8 mouse cellular contexts compared by ENCODE assay signal in the genomic region with DNA sequence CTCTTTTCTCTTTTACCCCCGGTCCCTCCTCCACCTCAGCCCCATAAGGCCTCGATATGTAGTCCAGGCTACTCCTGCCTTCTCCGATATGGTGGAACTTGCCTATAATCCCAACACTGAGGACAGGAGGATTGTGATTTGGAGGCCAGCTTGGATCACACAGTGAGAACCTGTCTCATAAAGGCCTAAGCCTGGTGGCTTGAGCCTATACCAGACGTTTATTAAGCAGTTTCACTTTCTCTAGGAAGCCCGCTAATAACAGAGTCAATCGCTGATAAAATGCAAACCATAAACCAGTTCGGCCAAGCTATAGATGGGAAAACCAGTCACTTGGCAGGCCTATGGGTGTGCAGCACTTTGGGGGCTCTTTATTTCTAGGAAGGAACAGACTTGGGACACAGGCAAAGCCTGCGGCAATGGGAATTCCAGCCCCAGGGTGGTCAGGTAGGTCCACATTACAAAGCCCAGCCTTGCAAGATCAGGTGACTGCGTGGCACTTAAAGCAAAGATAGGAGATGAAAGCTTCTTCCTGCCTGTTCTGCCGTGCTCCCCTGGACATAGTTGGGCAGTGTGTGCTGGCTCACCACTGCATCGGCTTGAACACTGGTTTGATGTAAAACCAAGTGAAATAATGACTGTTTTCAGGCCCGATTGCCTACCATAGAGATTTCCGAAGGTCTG. TPM values are rescaled to one million over a fixed set of nuclear protein-coding genes. Genes with fewer than 3 reads are reported as not detected.
DNase-seq lines count a peak whose midpoint lies in the region; ATAC-seq and TF ChIP-seq lines count a peak whose summit lies in the region.

No protein-coding gene starts in this region.

- H3K4me1 ChIP-seq in kidney, embryonic 15.5 days = peaks cover 39% of the 10 kb centered on the region
- H3K4me1 ChIP-seq in bone marrow, adult 2 months (ENCODE audit: control insufficient read depth, insufficient read depth, low read length) = peaks cover 2% of the 10 kb centered on the region; the same call in 1 of the 2 replicates
- H3K4me1 ChIP-seq in hindbrain, embryonic 14.5 days (replicated peaks; ENCODE audit: control insufficient read depth, insufficient read depth, low read length) = peaks cover 11% of the 10 kb centered on the region; the same call in 1 of the 2 replicates
- H3K4me1 ChIP-seq in midbrain, embryonic 15.5 days = peaks cover 10% of the 10 kb centered on the region

- no peak for TF ChIP-seq CTCF in bone marrow, adult 2 months (IDR thresholded peaks at IDR 0.05; ENCODE audit: control insufficient read depth, insufficient read depth, low read length)

- no peak for TF ChIP-seq POLR2A in bone marrow, adult 2 months (IDR thresholded peaks at IDR 0.05; ENCODE audit: borderline replicate concordance, control insufficient read depth, low read depth, low read length)

- ATAC-seq in kidney, embryonic 15.5 days (replicated peaks; ENCODE audit: low FRiP score) = no peak
- ATAC-seq in hindbrain, embryonic 14.5 days (ENCODE audit: low FRiP score) = no peak
- no peak for ATAC-seq in midbrain, embryonic 15.5 days (replicated peaks)

- H3K9ac ChIP-seq in kidney, embryonic 15.5 days = peak overlapping the region; percentile 81; the same call in 1 of the 2 replicates
- H3K9ac ChIP-seq in hindbrain, embryonic 14.5 days = peak overlapping the region; percentile 90; the same call in 1 of the 2 replicates
- H3K9ac ChIP-seq in midbrain, embryonic 15.5 days = peak overlapping the region; percentile 69; the same call in 1 of the 2 replicates

- peak overlapping the region; percentile 94 for H3K4me3 ChIP-seq in kidney, embryonic 15.5 days (replicated peaks)
- peak overlapping the region; percentile 96 for H3K4me3 ChIP-seq in bone marrow, adult 2 months (replicated peaks; ENCODE audit: control insufficient read depth, low read depth, low read length)
- H3K4me3 ChIP-seq in hindbrain, embryonic 14.5 days (replicated peaks; ENCODE audit: low read length) = peak overlapping the region; percentile 91
- peak overlapping the region; percentile 81 for H3K4me3 ChIP-seq in midbrain, embryonic 15.5 days

- H3K4me2 ChIP-seq in kidney, embryonic 15.5 days = peak overlapping the region; percentile 89
- H3K4me2 ChIP-seq in hindbrain, embryonic 14.5 days (replicated peaks) = peak overlapping the region; percentile 63
- peak overlapping the region; percentile 73 for H3K4me2 ChIP-seq in midbrain, embryonic 15.5 days

- H3K9me3 ChIP-seq in kidney, embryonic 15.5 days (replicated peaks) = no peaks in the 10 kb centered on the region
- H3K9me3 ChIP-seq in hindbrain, embryonic 14.5 days (ENCODE audit: control insufficient read depth, low read length) = no peaks in the 10 kb centered on the region
- H3K9me3 ChIP-seq in midbrain, embryonic 15.5 days = no peaks in the 10 kb centered on the region

- 82% methylated on average over 13 of the region's 13 CpGs for WGBS in kidney, embryonic 15.5 days
- 23% methylated on average over 13 of the region's 13 CpGs for WGBS in bone marrow, adult 2 months
- WGBS in hindbrain, embryonic 14.5 days = 84% methylated on average over 13 of the region's 13 CpGs
- WGBS in midbrain, embryonic 15.5 days = 87% methylated on average over 13 of the region's 13 CpGs

- DNase-seq in kidney, adult 8-10 months = no peak
- DNase-seq in hindbrain, embryonic 14.5 days (ENCODE audit: low spot score) = no peak
- no peak for DNase-seq in embryo, embryonic 10 days (ENCODE audit: low spot score)
- no peak for DNase-seq in retina, embryonic 14.5 days (ENCODE audit: low spot score)
- DNase-seq in adrenal gland, postnatal 10 days = no peak

- H3K27me3 ChIP-seq in kidney, embryonic 15.5 days = no peaks in the 10 kb centered on the region
- H3K27me3 ChIP-seq in hindbrain, embryonic 14.5 days (ENCODE audit: control insufficient read depth, insufficient read depth, low read length) = no peaks in the 10 kb centered on the region
- no peaks in the 10 kb centered on the region for H3K27me3 ChIP-seq in midbrain, embryonic 15.5 days (replicated peaks)

- H3K27ac ChIP-seq in kidney, embryonic 15.5 days = no peak overlapping the region
- peak overlapping the region; percentile 36 for H3K27ac ChIP-seq in bone marrow, adult 2 months (ENCODE audit: control insufficient read depth, insufficient read depth, low read depth, low read length, poor library complexity)
- no peak overlapping the region for H3K27ac ChIP-seq in hindbrain, embryonic 14.5 days
- no peak overlapping the region for H3K27ac ChIP-seq in midbrain, embryonic 15.5 days

- peaks cover 13% of the 10 kb centered on the region; the same call in 1 of the 2 replicates for H3K36me3 ChIP-seq in kidney, embryonic 15.5 days
- no peaks in the 10 kb centered on the region for H3K36me3 ChIP-seq in hindbrain, embryonic 14.5 days (replicated peaks; ENCODE audit: control insufficient read depth, insufficient read depth)
- H3K36me3 ChIP-seq in midbrain, embryonic 15.5 days (replicated peaks) = no peaks in the 10 kb centered on the region

RNA-seq across cellular contexts. Expression of gene Scly, which starts 1.0 kb away (rescaled TPM):
- polyA plus RNA-seq in kidney, embryonic 15.5 days (2015; fragmentation: Nextera tagmentation; extraction: Ambion mirVana) = 21.7 and 22.2 TPM in 2 replicates
- 24.1 and 26.7 TPM in 2 replicates for polyA plus RNA-seq in bone marrow, adult 2 months (2011; ENCODE audit: insufficient read depth, insufficient read length, low replicate concordance, missing spikeins)
- 9.7 and 10.5 TPM in 2 replicates for polyA plus RNA-seq in hindbrain, embryonic 14.5 days (2014; fragmentation: Nextera tagmentation; extraction: Ambion mirVana)
- polyA plus RNA-seq in midbrain, embryonic 15.5 days (2015; fragmentation: Nextera tagmentation; extraction: Ambion mirVana) = 12.6 and 12.7 TPM in 2 replicates
- 10 to 100 TPM; 22.8 to 23.4 TPM for total RNA-seq in adrenal gland, postnatal 10 days (2021)

RNA-seq across cellular contexts. Expression of gene Espnl, which starts 22.7 kb away (rescaled TPM):
- 0.06 and 0.10 TPM in 2 replicates for polyA plus RNA-seq in kidney, embryonic 15.5 days (2015; fragmentation: Nextera tagmentation; extraction: Ambion mirVana)
- not detected in 2 replicates for polyA plus RNA-seq in bone marrow, adult 2 months (2011; ENCODE audit: insufficient read depth, insufficient read length, low replicate concordance, missing spikeins)
- 0.17 and 0.18 TPM in 2 replicates for polyA plus RNA-seq in hindbrain, embryonic 14.5 days (2014; fragmentation: Nextera tagmentation; extraction: Ambion mirVana)
- 0.08 and 0.13 TPM in 2 replicates for polyA plus RNA-seq in midbrain, embryonic 15.5 days (2015; fragmentation: Nextera tagmentation; extraction: Ambion mirVana)
- under 1 TPM in 1 of 2 experiments, not detected in 1; 0.09 TPM for total RNA-seq in adrenal gland, postnatal 10 days (2021)

RNA-seq across cellular contexts. Expression of gene Ube2f, which starts 49.1 kb away (rescaled TPM):
- 72.6 and 77.9 TPM in 2 replicates for polyA plus RNA-seq in kidney, embryonic 15.5 days (2015; fragmentation: Nextera tagmentation; extraction: Ambion mirVana)
- 48.9 and 62.6 TPM in 2 replicates for polyA plus RNA-seq in bone marrow, adult 2 months (2011; ENCODE audit: insufficient read depth, insufficient read length, low replicate concordance, missing spikeins)
- polyA plus RNA-seq in hindbrain, embryonic 14.5 days (2014; fragmentation: Nextera tagmentation; extraction: Ambion mirVana) = 63.8 and 67.6 TPM in 2 replicates
- polyA plus RNA-seq in midbrain, embryonic 15.5 days (2015; fragmentation: Nextera tagmentation; extraction: Ambion mirVana) = 58.5 and 60.4 TPM in 2 replicates
- 10 to 100 TPM; 59.2 to 61.7 TPM for total RNA-seq in adrenal gland, postnatal 10 days (2021)

RNA-seq across cellular contexts. Expression of gene Klhl30, which starts 51.6 kb away (rescaled TPM):
- 0.53 and 0.73 TPM in 2 replicates for polyA plus RNA-seq in kidney, embryonic 15.5 days (2015; fragmentation: Nextera tagmentation; extraction: Ambion mirVana)
- polyA plus RNA-seq in bone marrow, adult 2 months (2011; ENCODE audit: insufficient read depth, insufficient read length, low replicate concordance, missing spikeins) = not detected in 2 replicates
- 0.25 and 0.37 TPM in 2 replicates for polyA plus RNA-seq in hindbrain, embryonic 14.5 days (2014; fragmentation: Nextera tagmentation; extraction: Ambion mirVana)
- polyA plus RNA-seq in midbrain, embryonic 15.5 days (2015; fragmentation: Nextera tagmentation; extraction: Ambion mirVana) = 0.09 and 0.10 TPM in 2 replicates
- total RNA-seq in adrenal gland, postnatal 10 days (2021) = 1 to 10 TPM; 2.1 to 5.8 TPM
